9 mouse cellular contexts compared by ENCODE assay signal in genomic region chr13:52154111-52154843, GRCm38 (mm10).
DNase-seq lines count a peak whose midpoint lies in the region; ATAC-seq lines count a peak whose summit lies in the region.
"Had no signal": no experiment of that assay in that cellular context is flagged by ENCODE, and none has a peak within 500 bp of the region (broad histone marks: within the 10 kb centered on the region; RNA-seq: fewer than 3 reads in every experiment).

No protein-coding gene starts in this region.

- peak; percentile 35; the same call in 1 of the 2 replicates for ATAC-seq in forebrain, embryonic 15.5 days (replicated peaks)
- ATAC-seq in forebrain, embryonic 11.5 days (replicated peaks; ENCODE audit: low FRiP score) = no peak
- peak; percentile 50; the same call in 1 of the 2 replicates for ATAC-seq in midbrain, embryonic 13.5 days
- no peak for ATAC-seq in midbrain, embryonic 11.5 days (ENCODE audit: low FRiP score)
- no peak for ATAC-seq in kidney, embryonic 14.5 days (ENCODE audit: low FRiP score, low TSS enrichment)

- DNase-seq in forebrain, embryonic 11.5 days (ENCODE audit: low spot score) = no peak
- no peak for DNase-seq in midbrain, embryonic 11.5 days (ENCODE audit: low spot score, missing footprints)
- peak; percentile 47 to 69 for DNase-seq in layer of hippocampus, adult 8-10 months (ENCODE audit: low spot score in 2 of 2)
- DNase-seq in right cerebral cortex, postnatal 4 days = peak; percentile 15
- no peak for DNase-seq in urinary bladder, postnatal 25 days (ENCODE audit: low spot score)

- H3K4me3 ChIP-seq in forebrain, embryonic 15.5 days = no peak overlapping the region
- H3K4me3 ChIP-seq in forebrain, embryonic 11.5 days (ENCODE audit: low read depth, low read length) = no peak overlapping the region
- no peak overlapping the region for H3K4me3 ChIP-seq in midbrain, embryonic 13.5 days (replicated peaks)
- no peak overlapping the region for H3K4me3 ChIP-seq in midbrain, embryonic 11.5 days (ENCODE audit: low read depth, low read length)
- H3K4me3 ChIP-seq in kidney, embryonic 14.5 days (ENCODE audit: low read length) = no peak overlapping the region
- H3K4me3 ChIP-seq: limb, embryonic 12.5 days had no signal

- H3K27me3 ChIP-seq in forebrain, embryonic 15.5 days = no peaks in the 10 kb centered on the region
- H3K27me3 ChIP-seq in forebrain, embryonic 11.5 days (ENCODE audit: control insufficient read depth, insufficient read depth, low read length) = no peaks in the 10 kb centered on the region
- H3K27me3 ChIP-seq in midbrain, embryonic 13.5 days = no peaks in the 10 kb centered on the region; the same call in 1 of the 2 replicates
- H3K27me3 ChIP-seq in midbrain, embryonic 11.5 days (ENCODE audit: control insufficient read depth, insufficient read depth, low read length) = no peaks in the 10 kb centered on the region
- no peaks in the 10 kb centered on the region for H3K27me3 ChIP-seq in kidney, embryonic 14.5 days (ENCODE audit: control insufficient read depth, insufficient read depth, low read length)
- H3K27me3 ChIP-seq: limb, embryonic 12.5 days had no signal

- peak overlapping the region; percentile 31 for H3K4me2 ChIP-seq in forebrain, embryonic 15.5 days (replicated peaks)
- no peak overlapping the region for H3K4me2 ChIP-seq in forebrain, embryonic 11.5 days (ENCODE audit: low read depth, low read length, severe bottlenecking)
- H3K4me2 ChIP-seq in midbrain, embryonic 13.5 days (replicated peaks) = no peak overlapping the region
- no peak overlapping the region for H3K4me2 ChIP-seq in midbrain, embryonic 11.5 days
- no peak overlapping the region for H3K4me2 ChIP-seq in kidney, embryonic 14.5 days (replicated peaks; ENCODE audit: low read depth, low read length)
- H3K4me2 ChIP-seq: limb, embryonic 12.5 days had no signal

- H3K9ac ChIP-seq in forebrain, embryonic 15.5 days (replicated peaks) = no peak overlapping the region
- H3K9ac ChIP-seq in forebrain, embryonic 11.5 days (ENCODE audit: low read length) = no peak overlapping the region
- no peak overlapping the region for H3K9ac ChIP-seq in midbrain, embryonic 13.5 days (replicated peaks)
- no peak overlapping the region for H3K9ac ChIP-seq in midbrain, embryonic 11.5 days (ENCODE audit: low read length)
- H3K9ac ChIP-seq in kidney, embryonic 14.5 days (ENCODE audit: low read depth, low read length) = no peak overlapping the region
- H3K9ac ChIP-seq: limb, embryonic 12.5 days had no signal

- no peaks in the 10 kb centered on the region for H3K9me3 ChIP-seq in forebrain, embryonic 15.5 days
- H3K9me3 ChIP-seq in forebrain, embryonic 11.5 days (ENCODE audit: control insufficient read depth, low read length) = no peaks in the 10 kb centered on the region
- H3K9me3 ChIP-seq in midbrain, embryonic 13.5 days = no peaks in the 10 kb centered on the region
- H3K9me3 ChIP-seq in midbrain, embryonic 11.5 days (ENCODE audit: control insufficient read depth, low read length) = no peaks in the 10 kb centered on the region
- H3K9me3 ChIP-seq in kidney, embryonic 14.5 days (ENCODE audit: control insufficient read depth, low read length) = no peaks in the 10 kb centered on the region
- H3K9me3 ChIP-seq: limb, embryonic 12.5 days had no signal

- WGBS in forebrain, embryonic 15.5 days = 60% methylated on average over 5 of the region's 5 CpGs
- WGBS in forebrain, embryonic 11.5 days = 74% methylated on average over 5 of the region's 5 CpGs
- WGBS in midbrain, embryonic 13.5 days = 78% methylated on average over 5 of the region's 5 CpGs
- 79% methylated on average over 5 of the region's 5 CpGs for WGBS in midbrain, embryonic 11.5 days
- WGBS in kidney, embryonic 14.5 days = 61% methylated on average over 5 of the region's 5 CpGs

- no peaks in the 10 kb centered on the region for H3K36me3 ChIP-seq in forebrain, embryonic 15.5 days
- no peaks in the 10 kb centered on the region for H3K36me3 ChIP-seq in forebrain, embryonic 11.5 days (ENCODE audit: control insufficient read depth, insufficient read depth, low read length)
- no peaks in the 10 kb centered on the region for H3K36me3 ChIP-seq in midbrain, embryonic 13.5 days
- H3K36me3 ChIP-seq in midbrain, embryonic 11.5 days (ENCODE audit: control insufficient read depth, insufficient read depth, low read length) = no peaks in the 10 kb centered on the region
- no peaks in the 10 kb centered on the region for H3K36me3 ChIP-seq in kidney, embryonic 14.5 days (ENCODE audit: control insufficient read depth, insufficient read depth, low read length)
- H3K36me3 ChIP-seq: limb, embryonic 12.5 days had no signal

- H3K4me1 ChIP-seq in forebrain, embryonic 15.5 days = peaks cover 25% of the 10 kb centered on the region
- no peaks in the 10 kb centered on the region for H3K4me1 ChIP-seq in forebrain, embryonic 11.5 days (replicated peaks; ENCODE audit: control insufficient read depth, insufficient read depth, low read length)
- peaks cover 16% of the 10 kb centered on the region for H3K4me1 ChIP-seq in midbrain, embryonic 13.5 days (replicated peaks)
- no peaks in the 10 kb centered on the region for H3K4me1 ChIP-seq in midbrain, embryonic 11.5 days (ENCODE audit: control insufficient read depth, insufficient read depth, low read length)
- H3K4me1 ChIP-seq in kidney, embryonic 14.5 days (ENCODE audit: control insufficient read depth, insufficient read depth, low read length) = peaks cover 23% of the 10 kb centered on the region

- H3K27ac ChIP-seq in forebrain, embryonic 15.5 days (replicated peaks) = peak overlapping the region; percentile 55
- no peak overlapping the region for H3K27ac ChIP-seq in forebrain, embryonic 11.5 days (ENCODE audit: low read depth, low read length)
- no peak overlapping the region for H3K27ac ChIP-seq in midbrain, embryonic 13.5 days
- H3K27ac ChIP-seq in midbrain, embryonic 11.5 days (ENCODE audit: low read depth, low read length) = no peak overlapping the region
- H3K27ac ChIP-seq in kidney, embryonic 14.5 days (ENCODE audit: low read depth, low read length) = no peak overlapping the region
- H3K27ac ChIP-seq: limb, embryonic 12.5 days had no signal

Comparison
In these comparisons a context has a peak if more than half of its experiments do, and no peak if none do; other contexts are left out.
1. ATAC-seq: peak in forebrain, embryonic 15.5 days (single experiment) and midbrain, embryonic 13.5 days (single experiment); none in forebrain, embryonic 11.5 days (single experiment), midbrain, embryonic 11.5 days (single experiment) and kidney, embryonic 14.5 days (single experiment).
2. DNase-seq: peak in layer of hippocampus, adult 8-10 months (2 of 2) and right cerebral cortex, postnatal 4 days (single experiment); none in forebrain, embryonic 11.5 days (single experiment), midbrain, embryonic 11.5 days (single experiment) and urinary bladder, postnatal 25 days (single experiment).